Mouse (Mus musculus) stomach, postnatal 0 days (tissue): ENCODE results near the gene Tuba8. TPM values are rescaled to one million over a fixed set of nuclear protein-coding genes. Genes with fewer than 3 reads are reported as not detected.

Experiments
- ATAC-seq: fragments of 200-750 bp; cut with Nextera tagmentation; 2 replicates; pipeline ENCODE4 v1.8.0; 2017; ENCODE audit not compliant: low FRiP score, low TSS enrichment
- DNase-seq: peaks from one replicate; pipeline ENCODE4 v3.0.0-alpha.2; 2016; ENCODE audit warnings: low spot score
- H3K27ac ChIP-seq: fragments of 300-500 bp; sonication (generic); replicated peaks from 2 replicates; pipeline ENCODE4 v1.5.1; 2014; ENCODE audit warnings: mild to moderate bottlenecking, control low read depth
- H3K27me3 ChIP-seq: fragments of 300-500 bp; sonication (generic); 2 replicates; pipeline ENCODE4 v1.6.1; 2014; ENCODE audit warnings: low read length; ENCODE audit not compliant: control insufficient read depth, insufficient read depth
- H3K36me3 ChIP-seq: fragments of 300-500 bp; sonication (generic); 2 replicates; pipeline ENCODE4 v1.6.1; 2014; ENCODE audit warnings: low read length, mixed read lengths; ENCODE audit not compliant: control insufficient read depth, insufficient read depth
- H3K4me1 ChIP-seq: fragments of 300-500 bp; sonication (generic); replicated peaks from 2 replicates; pipeline ENCODE4 v1.6.1; 2014; ENCODE audit warnings: antibody characterized with exemption; ENCODE audit not compliant: control insufficient read depth, insufficient read depth
- H3K4me2 ChIP-seq: fragments of 300-500 bp; sonication (generic); replicated peaks from 2 replicates; pipeline ENCODE4 v1.6.1; 2014; ENCODE audit warnings: low read depth, mild to moderate bottlenecking, control low read depth, moderate library complexity
- H3K4me3 ChIP-seq: fragments of 300-500 bp; sonication (generic); 2 replicates; pipeline ENCODE4 v1.5.1; 2014; ENCODE audit warnings: low read depth, low read length, control low read depth
- H3K9ac ChIP-seq: fragments of 300-500 bp; sonication (generic); 2 replicates; pipeline ENCODE4 v1.6.1; 2014; ENCODE audit warnings: mild to moderate bottlenecking, low read length, control low read depth, mixed read lengths
- H3K9me3 ChIP-seq: fragments of 300-500 bp; sonication (generic); 2 replicates; pipeline ENCODE4 v1.6.1; 2016; ENCODE audit warnings: low read length; ENCODE audit not compliant: control insufficient read depth
- CTCF ChIP-seq: IDR thresholded peaks from 2 replicates; pipeline ENCODE4 v1.5.1; 2016; ENCODE audit warnings: antibody characterized with exemption, low read depth, mild to moderate bottlenecking, moderate library complexity
- EP300 ChIP-seq: optimal IDR thresholded peaks from 2 replicates; pipeline ENCODE3; 2016; ENCODE audit warnings: antibody characterized with exemption
- WGBS: fragments of 180-500 bp; shearing (Covaris S2); extraction: QIAGEN DNeasy Blood & Tissue Kit; methylation state at CpG from one replicate; pipeline ENCODE4 v1.1.7; 2014; 5-methylcytosine and 5-hydroxymethylcytosine counted together
- polyA plus RNA-seq: library from polyadenylated mRNA; unstranded; fragments of >200 nt; fragmentation: Nextera tagmentation; extraction: Ambion mirVana; gene quantifications from 2 replicates; pipeline ENCODE4 v1.2.1, GENCODE M21; 2015

The Tuba8 gene
- polyA plus RNA-seq, 1 experiment from 2014 or later: 0.06 TPM

DNA sequence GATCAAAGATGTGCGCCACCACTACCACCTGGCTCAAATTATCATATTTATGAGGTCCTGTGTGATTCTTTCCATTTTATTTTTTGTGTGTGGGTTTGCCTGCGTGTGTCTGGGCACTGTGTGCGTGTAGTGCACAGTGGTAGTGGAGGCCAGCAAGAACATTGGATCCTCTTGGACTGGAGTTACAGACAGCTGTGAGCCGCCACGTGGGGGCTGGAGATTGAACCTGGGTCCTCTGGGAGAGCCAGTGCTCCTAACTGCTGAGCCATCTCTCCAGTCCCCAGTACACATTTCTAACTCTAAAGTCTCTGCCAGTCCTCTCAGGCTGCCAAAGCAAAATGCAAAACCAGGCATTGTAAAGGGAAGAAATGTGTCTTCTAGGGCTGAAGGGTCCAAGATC lies 4.0 kb upstream of the Tuba8 start:
- Histone ChIP-seq H3K27ac (no peak overlapping the region), H3K4me1 (no peaks in the 10 kb centered on the region), H3K4me3 (no peak overlapping the region), H3K4me2 (no peak overlapping the region), H3K27me3 (no peaks in the 10 kb centered on the region), H3K36me3 (no peaks in the 10 kb centered on the region), H3K9me3 (no peaks in the 10 kb centered on the region), H3K9ac (no peak overlapping the region)
- 84% methylated on average over 5 of the region's 5 CpGs for WGBS
- ATAC-seq (no peak), DNase-seq (no peak)
- TF ChIP-seq EP300: no peak
- no peak for TF ChIP-seq CTCF

DNA sequence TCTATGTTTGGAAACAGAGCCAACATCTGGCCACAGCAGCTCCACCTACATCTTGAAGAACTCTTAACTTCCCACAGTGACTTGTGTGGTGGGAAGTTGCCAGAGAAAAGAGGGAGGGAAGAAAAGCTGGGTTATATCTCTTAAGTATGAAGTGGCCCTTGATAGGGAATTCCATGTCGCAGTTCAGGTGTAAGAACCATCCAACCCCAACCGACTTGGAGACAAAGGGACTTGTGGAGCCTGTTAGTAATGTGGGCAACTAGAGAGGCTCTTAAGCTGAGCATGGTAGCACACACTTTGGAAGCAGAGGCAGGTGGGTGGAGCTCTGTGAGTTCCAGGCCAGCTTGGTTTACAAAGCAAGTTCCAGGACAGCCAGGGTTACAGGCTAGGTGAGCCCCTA lies 912 bp upstream of the Tuba8 start:
- DNase-seq (no peak), ATAC-seq (no peak)
- Histone ChIP-seq H3K9ac (no peak overlapping the region), H3K27ac (no peak overlapping the region), H3K4me2 (no peak overlapping the region), H3K4me1 (no peaks in the 10 kb centered on the region), H3K27me3 (0 out of 2 replicates have a peak, but pooled peaks cover 3% of the 10 kb centered on the region), H3K36me3 (no peaks in the 10 kb centered on the region), H3K9me3 (no peaks in the 10 kb centered on the region), H3K4me3 (no peak overlapping the region)
- TF ChIP-seq EP300 (no peak), CTCF (no peak)
- 70% methylated on average over 2 of the region's 2 CpGs for WGBS

DNA sequence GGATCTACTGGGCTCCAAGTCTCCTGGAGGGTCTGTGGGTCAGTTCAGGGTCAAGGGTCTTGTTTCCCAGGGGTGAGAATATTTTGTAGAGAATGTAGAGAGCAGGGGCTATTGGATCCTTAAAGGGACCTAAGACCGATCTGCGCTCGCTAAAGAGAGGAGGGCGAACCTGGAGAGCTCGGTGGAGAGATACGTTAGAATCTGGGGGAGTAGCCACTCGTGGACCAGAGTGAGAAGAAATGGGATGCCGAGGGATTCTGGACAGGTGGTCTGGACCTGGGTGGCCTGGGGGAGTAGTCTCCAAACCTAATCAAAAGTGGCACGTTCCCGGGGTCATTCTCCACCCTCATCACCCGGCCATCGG lies 412 bp downstream of the Tuba8 start:
- whole genome bisulfite sequencing: 2% methylated on average over 12 of the region's 12 CpGs
- no peaks in the 10 kb centered on the region for H3K9me3 ChIP-seq
- no peak for ATAC-seq
- no peaks in the 10 kb centered on the region for H3K36me3 ChIP-seq
- no peak for DNase-seq
- no peak overlapping the region for H3K9ac ChIP-seq
- H3K27ac ChIP-seq: no peak overlapping the region
- H3K4me1 ChIP-seq: no peaks in the 10 kb centered on the region
- 0 out of 2 replicates have a peak, but pooled peaks cover 3% of the 10 kb centered on the region for H3K27me3 ChIP-seq
- no peak for TF ChIP-seq CTCF
- no peak for TF ChIP-seq EP300
- peak overlapping the region; percentile 68 for H3K4me2 ChIP-seq
- peak overlapping the region; percentile 37 for H3K4me3 ChIP-seq

DNA sequence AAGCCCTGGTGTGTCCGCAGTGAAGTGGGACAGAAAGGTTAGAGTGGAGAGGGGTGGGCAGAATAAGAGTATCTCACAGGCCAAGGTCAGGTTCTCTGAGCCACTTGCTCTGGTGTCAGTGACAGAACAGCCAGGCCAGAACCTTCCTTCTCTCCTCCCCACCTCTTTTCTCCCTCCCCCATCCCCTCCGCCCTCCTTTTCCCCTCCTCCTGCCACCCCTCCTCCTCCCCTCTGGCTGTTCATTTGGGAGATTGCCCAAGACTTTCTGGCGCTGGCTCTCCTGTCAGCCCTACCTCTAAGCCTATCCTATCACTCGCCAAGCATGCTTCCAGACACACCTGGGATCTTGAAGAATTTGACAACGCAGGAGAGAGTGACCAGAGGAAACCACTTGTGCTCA lies 1.2 kb downstream of the Tuba8 start:
- no peaks in the 10 kb centered on the region for H3K4me1 ChIP-seq
- H3K27ac ChIP-seq: no peak overlapping the region
- peak overlapping the region; percentile 68; the same call in 1 of the 2 replicates for H3K4me2 ChIP-seq
- H3K27me3 ChIP-seq: 0 out of 2 replicates have a peak, but pooled peaks cover 3% of the 10 kb centered on the region
- H3K36me3 ChIP-seq: no peaks in the 10 kb centered on the region
- WGBS: 14% methylated on average over 5 of the region's 5 CpGs
- no peak overlapping the region for H3K4me3 ChIP-seq
- H3K9ac ChIP-seq: no peak overlapping the region
- no peaks in the 10 kb centered on the region for H3K9me3 ChIP-seq
- no peak for DNase-seq
- TF ChIP-seq EP300: no peak
- no peak for ATAC-seq

DNA sequence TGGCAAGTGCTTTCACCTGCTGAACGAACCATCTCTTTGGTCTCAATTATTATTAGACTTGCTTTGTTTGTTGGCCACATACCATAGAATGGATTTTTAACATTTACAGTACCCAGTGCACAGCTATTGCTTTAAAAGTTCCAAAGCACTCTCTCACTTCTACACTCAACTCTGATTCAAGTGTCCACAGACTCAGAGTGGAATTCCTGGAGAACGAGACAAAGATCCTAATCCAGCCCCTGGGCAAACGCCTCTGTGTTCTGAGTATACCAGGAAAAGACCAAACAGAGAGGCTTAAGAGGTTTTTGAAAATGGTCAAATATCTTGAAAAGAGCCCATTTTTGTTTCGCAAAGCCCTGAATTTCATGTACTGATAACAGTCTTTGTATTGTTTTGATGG lies 2.5 kb downstream of the Tuba8 start:
- WGBS: 56% methylated on average over 4 of the region's 4 CpGs
- 0 out of 2 replicates have a peak, but pooled peaks cover 3% of the 10 kb centered on the region for H3K27me3 ChIP-seq
- ATAC-seq (no peak), DNase-seq (no peak)
- H3K9me3 ChIP-seq: no peaks in the 10 kb centered on the region
- H3K36me3 ChIP-seq: no peaks in the 10 kb centered on the region
- H3K27ac ChIP-seq: no peak overlapping the region
- TF ChIP-seq EP300: no peak
- no peak for TF ChIP-seq CTCF
- no peak overlapping the region for H3K9ac ChIP-seq
- H3K4me3 ChIP-seq: no peak overlapping the region
- no peaks in the 10 kb centered on the region for H3K4me1 ChIP-seq
- no peak overlapping the region for H3K4me2 ChIP-seq

DNA sequence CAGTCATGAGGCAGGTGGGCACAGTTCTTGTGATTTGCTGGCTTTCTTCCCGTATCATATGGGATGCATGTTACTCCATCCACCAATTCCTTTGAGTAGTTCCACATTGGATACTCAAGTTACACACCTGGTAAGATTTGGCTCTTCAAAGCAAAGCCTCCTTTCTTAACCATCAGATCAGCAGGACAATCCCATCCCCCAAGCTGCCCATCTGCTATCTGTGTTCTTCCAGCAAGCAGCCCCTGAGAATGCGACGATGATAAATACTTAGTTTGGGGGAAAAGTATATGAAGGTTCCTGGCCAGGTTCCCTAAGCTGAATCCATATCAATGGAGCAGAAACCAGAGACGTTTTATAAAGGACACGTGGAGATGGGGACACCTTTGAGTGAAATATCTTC lies 3.7 kb downstream of the Tuba8 start:
- H3K4me1 ChIP-seq: no peaks in the 10 kb centered on the region
- H3K36me3 ChIP-seq: no peaks in the 10 kb centered on the region
- H3K9me3 ChIP-seq: no peaks in the 10 kb centered on the region
- WGBS: 79% methylated on average over 5 of the region's 5 CpGs
- H3K4me3 ChIP-seq: no peak overlapping the region
- no peak overlapping the region for H3K9ac ChIP-seq
- TF ChIP-seq EP300: no peak
- TF ChIP-seq CTCF: no peak
- DNase-seq: no peak
- no peak for ATAC-seq
- 0 out of 2 replicates have a peak, but pooled peaks cover 3% of the 10 kb centered on the region for H3K27me3 ChIP-seq
- H3K4me2 ChIP-seq: no peak overlapping the region
- no peak overlapping the region for H3K27ac ChIP-seq
